Mouse (Mus musculus) heart, postnatal 0 days (tissue): ENCODE measurements around the gene Lat. TPM values are rescaled to one million over a fixed set of nuclear protein-coding genes. Genes with fewer than 3 reads are reported as not detected.

Source experiments
- ATAC-seq: fragments of 200-750 bp; cut with Nextera tagmentation; 2 replicates; pipeline ENCODE4 v1.8.0; 2017; ENCODE audit warnings: low read depth, moderate number of reproducible peaks, moderate library complexity; ENCODE audit not compliant: insufficient read depth
- DNase-seq: peaks from one replicate; pipeline ENCODE4 v3.0.0-alpha.2; 2016; ENCODE audit warnings: low spot score
- H3K27ac ChIP-seq: fragments of 300-500 bp; sonication (generic); 2 replicates; pipeline ENCODE4 v1.5.1; 2014; ENCODE audit warnings: low read depth, mild to moderate bottlenecking
- H3K27me3 ChIP-seq: fragments of 300-500 bp; sonication (generic); 2 replicates; pipeline ENCODE4 v1.6.1; 2014; ENCODE audit warnings: low read length, mixed read lengths; ENCODE audit not compliant: control insufficient read depth, insufficient read depth
- H3K36me3 ChIP-seq: fragments of 300-500 bp; sonication (generic); replicated peaks from 2 replicates; pipeline ENCODE4 v1.6.1; 2014; ENCODE audit warnings: low read length, mixed read lengths; ENCODE audit not compliant: control insufficient read depth, insufficient read depth
- H3K4me1 ChIP-seq: fragments of 300-500 bp; sonication (generic); 2 replicates; pipeline ENCODE4 v1.6.1; 2014; ENCODE audit warnings: antibody characterized with exemption; ENCODE audit not compliant: control insufficient read depth, insufficient read depth
- H3K4me2 ChIP-seq: fragments of 300-500 bp; sonication (generic); 2 replicates; pipeline ENCODE4 v1.6.1; 2014; ENCODE audit warnings: low read depth, mild to moderate bottlenecking, low read length, moderate library complexity
- H3K4me3 ChIP-seq: fragments of 300-500 bp; sonication (generic); 2 replicates; pipeline ENCODE4 v1.5.1; 2014; ENCODE audit warnings: low read depth, low read length
- H3K9ac ChIP-seq: fragments of 300-500 bp; sonication (generic); replicated peaks from 2 replicates; pipeline ENCODE4 v1.6.1; 2014; ENCODE audit warnings: low read depth, low read length, mixed read lengths
- H3K9me3 ChIP-seq: fragments of 300-500 bp; sonication (generic); replicated peaks from 2 replicates; pipeline ENCODE4 v1.6.1; 2016; ENCODE audit warnings: low read length; ENCODE audit not compliant: control insufficient read depth
- CTCF ChIP-seq: IDR thresholded peaks from 2 replicates; pipeline ENCODE4 v1.5.1; 2016; ENCODE audit warnings: antibody characterized with exemption, control low read depth, low read depth
- EP300 ChIP-seq: IDR thresholded peaks from 2 replicates; pipeline ENCODE4 v1.6.1; 2016; ENCODE audit warnings: antibody characterized with exemption, low read depth
- whole genome bisulfite sequencing: fragments of 180-500 bp; shearing (Covaris S2); extraction: QIAGEN DNeasy Blood & Tissue Kit; methylation state at CpG from one replicate; pipeline ENCODE4 v1.1.7; 2014; 5-methylcytosine and 5-hydroxymethylcytosine counted together
- polyA plus RNA-seq: library from polyadenylated mRNA; unstranded; fragments of >200 nt; fragmentation: Nextera tagmentation; extraction: Ambion mirVana; gene quantifications from 2 replicates; pipeline ENCODE4 v1.2.1, GENCODE M21; 2015
- total RNA-seq: library from RNA; depleted of rRNA; stranded (reverse); fragments of >200 nt; gene quantifications from 2 replicates; pipeline ENCODE4 v1.2.3, GENCODE M21; 2014; ENCODE audit warnings: low replicate concordance

Gene Lat
- total and polyA plus RNA-seq, 2 experiments from 2014 or later = 0.73 to 0.75 TPM

DNA sequence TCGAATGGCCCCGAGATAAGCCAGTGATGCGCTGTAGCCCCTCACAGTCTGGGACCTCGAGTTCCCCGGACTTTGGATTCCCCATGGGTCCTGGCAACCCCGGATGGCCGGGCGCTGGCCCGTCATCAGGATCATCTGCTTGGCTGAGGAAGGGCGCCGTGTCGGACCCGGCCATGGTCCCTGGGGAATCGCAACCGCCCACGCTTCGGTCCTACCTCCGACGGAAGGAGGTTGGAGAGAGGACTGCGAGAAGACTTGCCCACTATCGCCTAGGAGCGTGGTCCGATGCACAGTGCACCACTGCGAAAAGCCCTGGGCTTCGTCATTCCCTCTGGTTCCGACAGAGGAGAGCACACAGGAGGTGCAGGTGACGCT lies 7.5 kb upstream of the Lat start:
- Histone ChIP-seq H3K4me1 (0 out of 2 replicates have a peak, but pooled peaks cover 9% of the 10 kb centered on the region), H3K4me3 (peak overlapping the region; percentile 96), H3K36me3 (peaks cover 25% of the 10 kb centered on the region), H3K4me2 (peak overlapping the region; percentile 96), H3K27ac (peak overlapping the region; percentile 59; the same call in 1 of the 2 replicates), H3K27me3 (no peaks in the 10 kb centered on the region), H3K9me3 (no peaks in the 10 kb centered on the region), H3K9ac (peak overlapping the region; percentile 87)
- no peak for TF ChIP-seq EP300
- TF ChIP-seq CTCF = no peak
- DNase-seq = no peak
- WGBS = 2% methylated on average over 27 of the region's 27 CpGs
- ATAC-seq = peak; percentile 31

DNA sequence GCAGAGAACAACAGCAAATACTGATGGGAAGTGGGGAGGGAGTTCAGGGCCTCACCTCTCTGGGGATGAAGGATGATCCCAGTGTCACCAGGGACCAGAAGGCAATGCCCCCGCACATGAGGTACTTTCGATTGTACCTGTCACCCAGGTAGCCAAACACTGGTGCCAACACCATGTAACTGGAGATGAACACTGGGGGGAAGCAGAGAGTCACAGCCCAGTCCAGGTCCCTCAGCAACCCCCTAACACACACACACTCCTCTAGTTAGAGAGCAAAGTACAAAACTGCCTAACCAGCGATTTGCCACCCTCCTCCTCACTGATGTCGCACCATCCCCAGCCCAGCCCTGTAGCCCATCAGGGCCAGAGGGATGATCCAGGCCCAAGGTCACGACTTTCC lies 5.6 kb upstream of the Lat start:
- Histone ChIP-seq H3K36me3 (peaks cover 38% of the 10 kb centered on the region), H3K4me1 (0 out of 2 replicates have a peak, but pooled peaks cover 9% of the 10 kb centered on the region), H3K4me3 (no peak overlapping the region), H3K9me3 (no peaks in the 10 kb centered on the region), H3K9ac (no peak overlapping the region), H3K4me2 (no peak overlapping the region), H3K27me3 (no peaks in the 10 kb centered on the region), H3K27ac (no peak overlapping the region)
- 75% methylated on average over 5 of the region's 5 CpGs for WGBS
- no peak for ATAC-seq
- no peak for DNase-seq
- TF ChIP-seq EP300 (no peak), CTCF (no peak)

DNA sequence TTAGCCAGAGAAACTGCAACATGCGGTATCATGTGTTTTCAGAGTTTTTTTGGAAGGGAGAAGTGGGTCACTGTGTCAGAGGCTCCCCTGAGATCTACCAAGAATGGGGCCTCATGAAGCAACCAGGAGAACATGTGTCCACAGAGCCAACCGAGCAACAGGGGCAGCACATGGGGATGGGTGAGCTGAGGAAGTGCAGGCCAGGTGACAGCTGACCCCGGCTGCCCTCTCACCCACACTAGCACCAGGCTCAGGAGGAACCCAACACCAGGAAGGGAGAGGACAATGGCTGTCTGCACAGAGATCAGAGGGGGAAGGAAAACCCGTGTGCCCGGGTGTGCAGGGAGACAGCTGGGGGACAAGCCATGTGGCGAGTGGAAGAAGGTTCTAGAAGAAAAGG lies 5.2 kb upstream of the Lat start:
- TF ChIP-seq EP300 (no peak), CTCF (no peak)
- Histone ChIP-seq H3K27me3 (no peaks in the 10 kb centered on the region), H3K27ac (no peak overlapping the region), H3K4me3 (no peak overlapping the region), H3K4me2 (no peak overlapping the region), H3K36me3 (peaks cover 40% of the 10 kb centered on the region), H3K4me1 (0 out of 2 replicates have a peak, but pooled peaks cover 9% of the 10 kb centered on the region), H3K9ac (no peak overlapping the region), H3K9me3 (no peaks in the 10 kb centered on the region)
- ATAC-seq (no peak), DNase-seq (no peak)
- WGBS = 61% methylated on average over 6 of the region's 6 CpGs

DNA sequence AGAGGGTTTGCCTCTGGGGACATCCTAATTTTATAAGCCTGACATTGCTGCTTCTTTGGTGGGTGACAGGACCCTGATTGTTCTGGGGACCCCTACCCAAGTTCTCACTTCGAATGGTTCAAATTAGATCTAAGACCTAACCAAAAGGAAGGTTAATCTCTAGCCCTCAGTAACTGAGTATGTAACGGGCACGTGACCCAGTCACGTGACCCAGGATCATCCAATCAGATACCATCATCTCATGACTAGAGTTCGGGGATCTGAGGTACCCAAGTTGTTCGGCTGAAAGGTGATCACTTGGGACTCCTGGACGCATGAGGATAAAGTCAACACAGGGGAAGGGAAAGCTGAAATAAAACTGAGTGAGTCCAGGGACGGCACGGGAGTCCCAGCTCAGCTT lies 3.6 kb upstream of the Lat start:
- WGBS = 85% methylated on average over 9 of the region's 9 CpGs

DNA sequence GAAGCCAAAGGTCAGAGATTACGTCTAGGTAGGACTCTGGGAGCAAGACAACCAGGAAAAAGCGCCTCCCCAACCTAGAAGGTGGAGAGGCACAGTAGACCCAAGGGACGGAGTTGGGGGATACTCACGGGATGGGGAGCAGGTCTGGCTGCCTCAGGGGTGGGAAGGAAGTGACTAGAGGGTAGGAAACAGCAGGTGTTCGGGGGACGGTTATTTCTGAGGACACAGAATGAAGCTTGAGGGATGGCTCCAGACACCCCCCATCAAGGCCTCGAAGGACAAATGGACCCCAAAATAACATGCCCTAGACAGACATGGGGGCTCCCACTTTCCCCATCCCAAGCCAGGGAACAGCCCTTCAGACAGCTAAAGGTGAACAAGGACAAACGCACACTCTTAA lies 1.0 kb downstream of the Lat start:
- WGBS = 77% methylated on average over 8 of the region's 8 CpGs
- Histone ChIP-seq H3K36me3 (peaks cover 29% of the 10 kb centered on the region), H3K9ac (no peak overlapping the region; the same call in 1 of the 2 replicates), H3K4me2 (peak overlapping the region; percentile 21; the same call in 1 of the 2 replicates), H3K9me3 (no peaks in the 10 kb centered on the region), H3K4me1 (no peaks in the 10 kb centered on the region), H3K27me3 (no peaks in the 10 kb centered on the region), H3K27ac (no peak overlapping the region), H3K4me3 (peak overlapping the region; percentile 33; the same call in 1 of the 2 replicates)
- no peak for DNase-seq
- ATAC-seq = no peak
- TF ChIP-seq CTCF = no peak
- no peak for TF ChIP-seq EP300

More for the DNA sequence above, 3.6 kb upstream of the Lat start:
- Histone ChIP-seq H3K4me1 (0 out of 2 replicates have a peak, but pooled peaks cover 9% of the 10 kb centered on the region), H3K9ac (no peak overlapping the region), H3K27ac (no peak overlapping the region), H3K4me2 (no peak overlapping the region), H3K36me3 (peaks cover 40% of the 10 kb centered on the region), H3K4me3 (no peak overlapping the region), H3K9me3 (no peaks in the 10 kb centered on the region), H3K27me3 (no peaks in the 10 kb centered on the region)
- TF ChIP-seq EP300 (no peak), CTCF (no peak)
- ATAC-seq (no peak), DNase-seq (no peak)

DNA sequence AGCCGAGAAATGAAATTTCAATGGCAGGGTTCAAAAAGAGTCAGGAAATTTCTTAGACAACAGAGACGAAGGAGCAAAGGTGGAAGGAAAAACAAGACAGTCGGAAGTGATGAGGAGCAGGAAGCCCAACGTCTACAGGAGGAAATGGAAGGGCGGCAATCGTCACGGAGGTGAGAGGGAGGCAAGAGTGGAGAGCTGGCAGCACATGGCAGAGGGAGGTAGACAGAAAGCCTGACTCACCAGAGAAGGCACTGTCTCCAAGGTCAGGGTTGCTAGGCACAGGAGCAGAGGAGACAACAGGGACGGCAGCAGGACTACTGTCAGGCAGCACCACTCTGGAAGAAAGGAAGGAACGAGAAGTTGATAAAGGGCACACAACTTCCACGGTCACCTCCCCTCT lies 1.7 kb downstream of the Lat start:
- ATAC-seq = no peak
- TF ChIP-seq EP300 (no peak), CTCF (no peak)
- H3K4me2 ChIP-seq = peak overlapping the region; percentile 21; the same call in 1 of the 2 replicates

More for the DNA sequence above, 1.7 kb downstream of the Lat start:
- peaks cover 23% of the 10 kb centered on the region for H3K36me3 ChIP-seq
- no peak overlapping the region for H3K9ac ChIP-seq
- no peaks in the 10 kb centered on the region for H3K27me3 ChIP-seq
- H3K4me1 ChIP-seq = no peaks in the 10 kb centered on the region
- no peak for DNase-seq
- 69% methylated on average over 10 of the region's 10 CpGs for WGBS
- no peaks in the 10 kb centered on the region for H3K9me3 ChIP-seq
- no peak overlapping the region for H3K27ac ChIP-seq
- peak overlapping the region; percentile 33; the same call in 1 of the 2 replicates for H3K4me3 ChIP-seq
